Mouse (Mus musculus): ENCODE measurements at regions not wholly inside any gene's neighbourhood (a gene's known extent, or its start where the extent isn't known, plus 50 kb on each side); places are given as distances from the start of the nearest gene placed in this dataset.

- TF ChIP-seq CTCF (IDR thresholded peaks at IDR 0.05; ENCODE audit: extremely low read depth, insufficient read depth, insufficient read length, insufficient replicate concordance) (no peak), POLR2A (IDR thresholded peaks at IDR 0.05; ENCODE audit: low read depth, low read length) (no peak)
Observed at GRCm38 (mm10) chr2:161349110-161349509, 240.2 kb upstream of the Chd6 start.
